Mouse (Mus musculus) embryo, embryonic 9.5 days (tissue): ENCODE results near the gene Ovca2.

Source experiments
- DNase-seq: peaks from one replicate; pipeline ENCODE4 v3.0.0-alpha.2; 2017; ENCODE audit errors: extremely low spot score

Ovca2 gene

DNA sequence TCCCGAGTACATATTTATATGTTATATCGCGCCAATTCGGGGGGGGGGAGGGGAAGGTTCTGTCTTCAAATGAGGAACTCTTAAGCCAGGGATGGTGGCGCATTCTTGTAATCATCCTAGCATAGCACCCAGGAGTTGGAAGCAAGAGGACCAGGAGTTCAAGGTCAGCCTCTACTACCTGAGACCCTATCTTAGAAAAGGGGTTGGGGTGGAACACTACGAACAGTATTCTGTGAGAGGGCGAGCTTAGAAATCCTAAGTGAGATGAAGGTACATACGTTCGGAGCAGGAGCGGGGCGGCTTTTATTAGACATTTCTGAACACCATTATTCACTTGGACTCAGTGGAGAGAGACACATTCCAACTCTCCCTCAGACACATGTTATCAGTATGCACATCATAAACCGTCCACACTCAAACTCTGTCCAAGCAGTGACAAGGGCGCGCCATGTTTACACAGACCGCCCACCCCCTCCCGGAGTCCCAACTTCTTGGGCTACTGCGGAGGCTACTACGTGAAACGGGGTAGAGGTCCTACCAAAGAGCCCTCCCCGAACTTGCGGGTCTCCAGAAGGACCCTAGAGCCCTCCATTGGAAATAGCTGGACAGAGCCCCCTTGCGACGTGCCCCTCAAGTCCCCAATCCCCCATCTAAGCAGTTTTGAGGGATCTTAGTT is 9.1 kb downstream of the Ovca2 start, which contains the start of gene Hic1:
TSS of gene Hic1 (minus strand) at position 115 of the 676 bp plus-strand sequence.
- no peak for DNase-seq

DNA sequence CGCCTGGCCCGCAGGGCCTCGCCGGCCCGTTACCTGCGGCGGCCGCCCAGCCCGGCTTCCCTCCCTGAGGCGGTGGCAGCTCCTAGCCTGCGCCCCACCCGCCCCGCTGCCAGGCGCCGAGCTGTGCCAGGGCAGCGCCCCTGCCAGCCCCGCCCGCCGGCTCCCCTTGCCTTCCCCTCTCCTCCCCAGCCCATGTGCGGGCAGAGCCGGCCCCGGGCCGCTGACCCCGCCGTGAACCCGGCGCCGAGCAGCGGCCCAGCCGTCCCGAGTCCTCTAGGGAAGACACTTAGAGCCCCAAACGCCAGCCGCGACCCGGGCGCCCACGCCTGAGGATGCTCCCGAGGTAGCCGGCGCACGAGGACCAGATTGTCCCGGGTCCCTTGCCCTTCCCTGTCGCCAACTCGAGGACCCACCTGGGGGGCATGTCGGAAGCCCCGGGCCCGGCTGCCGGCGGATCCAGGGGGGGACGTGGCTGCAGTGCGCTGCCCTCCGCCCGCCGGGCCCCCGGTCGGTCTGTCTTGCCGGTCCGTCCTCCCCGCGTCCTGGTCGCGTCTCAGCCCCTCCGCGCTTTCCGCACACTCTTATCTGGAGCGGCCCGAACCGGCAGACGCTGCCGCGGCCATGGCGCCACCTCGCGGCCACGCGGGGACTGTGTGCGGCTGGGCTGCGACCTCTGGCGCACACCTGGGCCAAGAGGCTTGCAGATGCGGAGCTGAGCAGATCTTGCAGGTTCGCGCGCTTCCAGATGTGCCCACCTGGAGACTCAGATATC is 9.9 kb downstream of the Ovca2 start:
- peak; percentile 85 for DNase-seq

DNA sequence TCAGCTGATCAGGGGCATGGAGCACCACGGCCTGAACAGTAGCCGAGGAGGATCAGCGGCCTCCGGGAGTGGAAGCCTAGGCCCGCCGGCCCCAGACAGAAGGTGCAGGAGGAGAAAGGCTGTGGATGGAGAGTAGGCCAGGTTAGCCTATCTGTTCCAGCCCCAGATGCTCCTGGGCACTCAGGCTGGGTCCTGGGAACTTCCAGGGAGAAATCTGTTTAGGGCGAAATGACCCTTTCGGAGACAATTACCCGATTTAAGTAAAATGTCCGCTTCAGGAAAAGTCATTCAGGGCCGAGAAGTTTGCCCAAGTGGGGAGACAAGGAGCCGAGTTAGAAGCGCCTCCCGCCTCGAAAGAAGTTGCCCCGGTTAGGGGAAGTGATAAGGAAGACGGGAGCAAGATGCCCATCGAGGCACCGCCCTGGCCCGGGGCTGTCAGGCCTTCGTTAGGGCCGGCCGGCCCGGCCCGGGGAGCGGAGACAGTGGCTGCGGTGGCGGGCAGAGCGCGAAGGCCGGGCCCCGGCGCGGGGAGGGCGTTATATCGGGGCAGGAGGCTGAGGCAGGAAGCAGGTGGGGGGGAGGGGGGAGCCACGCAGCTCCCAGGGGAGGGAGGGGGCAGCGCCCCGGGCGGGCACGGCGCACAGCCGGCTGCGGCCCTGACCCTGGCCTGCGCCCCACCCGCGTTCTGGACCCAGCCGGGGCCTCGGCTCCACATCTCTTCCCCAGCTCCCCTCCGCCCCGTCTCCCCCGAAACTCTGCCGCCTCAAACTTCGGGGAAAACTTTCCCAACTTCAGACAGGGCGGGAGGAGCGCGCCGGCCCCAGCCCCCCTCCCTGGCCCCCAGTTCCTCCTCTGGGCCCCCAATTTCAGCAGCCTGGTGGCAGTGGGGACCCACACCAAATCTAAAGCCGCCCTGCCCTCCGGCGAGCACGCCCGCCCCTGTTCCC is 10.7 kb downstream of the Ovca2 start:
- DNase-seq, result no peak

DNA sequence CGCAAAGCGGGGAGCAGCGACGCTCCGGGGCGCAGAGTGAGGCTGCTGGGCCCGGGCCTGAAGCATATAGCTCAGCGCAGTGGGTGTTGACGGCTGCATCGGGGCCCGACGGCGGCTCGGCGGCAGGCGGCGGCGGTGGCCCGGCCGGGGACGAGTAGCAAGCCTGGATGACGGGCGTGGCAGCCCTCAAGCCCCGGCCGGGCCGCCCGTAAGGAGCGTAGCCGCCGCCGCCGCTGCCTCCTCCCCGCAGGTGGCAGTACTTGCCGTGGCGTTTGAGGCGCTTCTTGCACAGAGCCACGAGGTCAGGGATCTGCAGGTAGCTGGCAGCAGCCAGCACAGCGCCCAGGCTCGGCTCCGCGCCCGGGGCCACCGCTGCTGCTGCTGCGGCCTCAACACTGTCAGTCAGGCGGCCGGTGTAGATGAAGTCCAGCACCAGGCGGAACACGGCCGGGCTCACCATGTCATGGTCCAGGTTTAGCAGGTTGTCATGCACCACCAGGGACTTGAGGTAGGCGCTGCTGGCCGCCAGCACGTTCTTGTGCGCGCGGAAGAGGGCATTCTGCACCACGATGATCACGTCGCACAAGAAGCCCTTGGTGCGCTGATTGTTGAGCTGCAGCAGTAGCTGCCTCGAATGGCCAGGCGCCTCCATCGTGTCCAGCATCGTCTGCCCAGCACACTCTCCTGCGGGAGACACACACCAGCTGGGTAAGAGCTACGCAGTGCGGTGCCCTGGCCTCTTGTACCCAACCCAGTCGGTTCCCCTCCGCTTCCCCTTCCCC is 11.6 kb downstream of the Ovca2 start:
- peak; percentile 54 for DNase-seq

DNA sequence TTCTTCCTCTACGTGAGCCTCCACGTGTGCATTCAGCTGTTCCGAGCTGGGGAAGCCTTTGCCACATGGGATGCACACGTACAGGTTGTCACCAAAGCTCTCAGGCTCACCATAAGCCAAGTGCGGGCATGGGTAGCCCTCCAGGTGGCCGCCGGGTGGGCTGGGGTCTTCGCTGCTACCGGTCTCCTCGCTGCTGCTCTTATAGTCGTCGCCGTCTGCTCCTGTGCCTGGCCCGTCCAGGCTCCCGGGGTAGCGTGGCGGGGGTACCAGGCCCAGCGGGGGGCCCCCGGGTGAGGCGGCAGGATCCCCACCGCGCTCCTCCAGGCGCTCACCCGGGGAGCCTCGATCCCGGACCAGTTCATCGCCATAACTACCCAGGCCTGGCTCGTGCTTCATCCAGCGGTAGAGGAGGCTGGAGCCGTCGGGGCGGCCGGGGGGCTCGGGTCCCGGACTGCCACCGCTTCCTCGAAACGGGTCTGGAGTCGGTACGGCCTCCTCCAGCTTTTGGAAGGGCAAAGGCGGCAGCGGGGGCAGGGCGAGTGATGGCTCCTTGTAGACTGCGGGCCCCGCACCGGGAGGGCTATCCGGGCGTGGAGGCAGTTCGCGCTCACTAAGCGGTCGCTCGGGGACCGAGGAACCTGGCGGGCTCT is 12.3 kb downstream of the Ovca2 start:
- DNase-seq, result no peak

DNA sequence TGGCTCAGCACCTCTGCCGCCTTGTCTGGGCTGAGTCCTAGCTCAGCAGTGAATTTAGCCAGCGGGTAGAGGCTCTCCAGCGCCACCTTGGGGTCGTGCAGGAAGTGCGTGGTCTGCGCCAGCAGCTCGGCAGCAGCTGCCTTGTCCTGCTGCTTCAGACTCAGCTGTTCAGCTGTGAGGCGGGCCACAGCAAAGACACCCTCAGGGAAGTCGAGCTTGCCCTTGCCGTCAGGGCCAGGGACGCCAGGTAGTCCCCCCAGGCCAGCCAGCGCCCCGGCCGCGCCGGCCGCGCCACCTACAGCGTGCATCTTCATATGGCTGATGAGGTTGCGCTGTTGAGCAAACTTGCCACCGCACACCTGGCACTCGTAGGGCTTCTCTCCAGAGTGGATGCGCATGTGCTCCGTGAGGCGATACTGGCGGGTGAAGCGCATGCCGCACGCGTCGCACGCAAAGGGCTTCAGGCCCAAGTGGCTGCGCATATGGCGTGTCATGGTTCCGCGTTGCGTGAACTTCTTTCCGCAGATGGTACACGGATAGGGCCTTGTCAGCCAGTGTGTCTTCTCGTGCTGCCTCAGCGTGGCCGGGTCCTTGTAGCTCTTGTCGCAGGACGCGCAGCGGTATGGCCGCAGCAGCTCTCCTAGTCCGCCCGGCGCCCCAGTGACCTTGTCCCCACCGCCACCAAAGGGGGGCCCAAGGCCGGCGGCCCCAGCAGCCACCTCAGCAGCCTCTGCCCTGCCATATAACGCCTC is 13.0 kb downstream of the Ovca2 start:
- peak; percentile 61 for DNase-seq

DNA sequence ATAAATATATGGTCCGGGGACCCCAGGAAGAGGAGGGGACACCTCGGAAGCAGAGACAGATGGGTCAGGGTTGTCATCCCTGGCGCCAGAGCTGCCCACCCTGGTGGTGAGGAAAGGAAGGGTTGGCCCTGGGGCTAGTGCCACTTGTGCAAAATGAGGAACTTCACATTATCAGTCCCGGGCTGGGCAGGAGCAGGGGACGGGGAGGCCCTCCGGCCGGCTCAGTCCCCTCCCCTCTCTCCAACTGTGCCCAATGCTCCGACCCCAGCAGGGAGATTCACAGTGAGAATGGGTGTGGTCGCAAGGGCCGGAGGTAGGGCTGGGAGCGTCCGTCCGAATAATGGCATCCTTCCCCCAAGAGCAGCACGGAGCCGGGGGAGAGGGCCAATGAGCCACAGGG is 13.9 kb downstream of the Ovca2 start:
- DNase-seq, result no peak

DNA sequence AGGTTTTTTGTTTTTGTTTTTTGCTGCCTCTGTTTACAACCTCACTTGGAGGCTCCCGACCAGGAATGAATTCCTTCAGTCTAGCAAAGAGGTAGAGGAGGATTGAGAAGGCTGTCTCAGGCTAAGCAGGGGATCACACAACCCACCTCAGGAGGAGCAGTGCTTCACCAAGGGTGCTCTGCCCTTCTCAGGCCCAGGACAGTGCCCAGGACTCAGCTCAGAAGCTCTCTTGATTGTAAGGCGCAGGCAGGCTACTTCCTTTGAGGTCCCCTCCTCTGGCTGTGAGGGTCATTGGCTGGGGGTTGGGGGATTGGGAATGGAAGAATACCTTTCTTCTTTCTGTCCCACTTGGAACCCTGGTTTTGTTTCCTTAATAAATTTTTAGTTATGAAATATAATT is 14.6 kb downstream of the Ovca2 start:
- no peak for DNase-seq

DNA sequence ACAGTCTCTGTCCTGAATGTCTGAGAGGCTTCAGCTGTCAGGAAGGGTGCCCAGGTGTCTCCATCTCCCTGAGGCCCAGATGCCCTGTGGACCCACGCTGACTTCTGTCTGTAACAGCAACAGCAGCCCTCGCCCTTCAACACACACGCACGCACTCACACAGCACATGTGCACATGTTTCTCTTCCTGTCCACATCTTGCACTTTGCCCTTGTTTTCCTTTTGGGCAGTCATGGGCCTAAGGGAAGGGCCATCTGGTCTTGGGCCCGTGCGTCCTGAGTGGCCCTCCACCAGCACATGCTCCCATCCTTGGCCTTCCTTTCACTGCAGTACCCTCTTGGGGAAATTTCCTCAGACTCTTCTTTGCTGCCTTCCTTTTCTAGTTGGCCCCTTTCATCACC is 15.3 kb downstream of the Ovca2 start:
- no peak for DNase-seq

DNA sequence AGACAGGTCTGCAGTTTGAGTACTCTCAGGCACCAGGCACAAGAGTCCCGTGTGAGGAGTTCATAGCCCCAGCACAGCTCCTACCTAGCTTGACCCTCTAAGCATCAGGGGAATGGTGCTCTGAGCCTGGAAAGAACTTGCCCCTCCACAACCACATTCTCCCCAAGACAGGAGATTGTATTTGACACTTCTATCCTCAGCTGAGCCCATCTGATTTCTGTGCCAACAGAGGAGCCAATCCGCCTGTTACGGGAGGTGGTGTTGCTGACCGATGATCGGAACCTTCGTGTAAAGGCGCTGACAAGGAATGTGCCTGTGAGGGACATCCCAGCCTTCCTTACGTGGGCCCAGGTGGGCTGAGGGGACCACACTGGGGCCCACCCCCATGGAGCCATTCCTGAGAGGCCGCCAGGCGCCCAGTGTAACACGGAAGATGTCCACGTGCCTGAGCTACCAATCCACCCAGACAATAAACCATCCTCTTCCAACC is 16.0 kb downstream of the Ovca2 start:
- DNase-seq, result no peak

DNA sequence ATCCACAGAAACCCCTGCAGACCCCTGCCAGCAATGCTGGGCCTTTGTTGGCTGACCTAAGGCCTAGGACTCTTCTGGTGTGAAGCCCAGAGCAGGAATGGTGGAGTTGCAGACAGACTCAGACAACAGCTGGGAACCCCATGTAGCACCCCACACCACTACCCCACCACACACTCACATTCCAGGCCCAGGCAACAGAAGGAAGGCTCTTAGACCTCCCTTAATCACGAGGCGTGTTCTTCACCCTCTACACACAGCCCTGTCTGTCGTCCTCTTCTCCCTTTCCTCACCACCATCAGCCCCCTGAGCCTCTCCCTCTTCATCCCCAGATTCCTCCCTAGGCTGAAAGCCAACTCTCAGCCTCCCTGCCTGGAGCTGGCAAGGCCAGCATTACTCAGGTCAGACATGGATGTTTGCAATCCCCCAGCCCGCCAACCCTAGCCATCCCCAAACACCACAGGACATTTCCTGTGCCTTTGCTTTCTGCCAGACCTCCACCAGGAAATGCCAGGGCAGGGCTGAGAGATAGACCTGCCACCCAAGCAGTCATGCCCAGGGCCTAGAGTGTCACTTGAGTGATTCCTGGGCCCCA is 17.1 kb downstream of the Ovca2 start:
- no peak for DNase-seq

DNA sequence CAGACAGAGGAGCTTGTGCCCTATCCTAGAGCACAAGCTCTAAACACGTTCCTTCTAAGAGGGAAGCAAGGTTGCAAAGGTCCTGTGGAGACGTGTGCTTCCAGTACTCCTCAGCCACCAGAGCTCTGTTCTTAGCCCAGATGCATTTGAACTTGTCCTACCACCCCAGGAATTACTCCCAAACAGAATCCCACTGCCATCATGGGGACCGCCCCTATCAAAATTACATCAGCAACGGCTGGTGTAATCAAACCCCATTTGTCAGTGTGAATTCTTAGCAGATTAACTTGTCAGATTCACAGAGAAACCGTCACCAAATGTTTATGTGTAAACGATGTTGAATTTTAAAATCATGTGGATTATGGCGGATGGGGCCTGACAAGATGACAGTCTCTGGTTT is 17.7 kb downstream of the Ovca2 start:
- no peak for DNase-seq

DNA sequence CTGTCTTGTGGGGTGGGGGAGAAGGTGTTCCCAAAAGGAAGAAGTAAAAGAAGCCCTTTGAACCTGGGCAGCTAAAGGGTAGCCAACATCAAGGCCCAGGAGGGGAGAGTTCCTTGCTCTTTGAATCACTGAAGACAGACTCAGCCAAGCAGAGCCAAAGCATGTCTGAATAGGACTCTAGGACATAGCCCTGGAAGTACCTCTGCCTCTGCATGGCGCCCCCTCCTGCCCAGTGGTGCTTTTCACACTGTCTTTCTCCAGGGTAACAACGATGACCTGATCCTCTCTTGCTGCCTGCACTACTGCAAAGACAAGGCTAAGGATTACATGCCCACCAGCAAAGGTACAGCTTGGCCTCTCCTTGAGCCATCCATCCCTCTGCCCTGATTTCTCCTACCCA is 19.1 kb downstream of the Ovca2 start:
- no peak for DNase-seq

DNA sequence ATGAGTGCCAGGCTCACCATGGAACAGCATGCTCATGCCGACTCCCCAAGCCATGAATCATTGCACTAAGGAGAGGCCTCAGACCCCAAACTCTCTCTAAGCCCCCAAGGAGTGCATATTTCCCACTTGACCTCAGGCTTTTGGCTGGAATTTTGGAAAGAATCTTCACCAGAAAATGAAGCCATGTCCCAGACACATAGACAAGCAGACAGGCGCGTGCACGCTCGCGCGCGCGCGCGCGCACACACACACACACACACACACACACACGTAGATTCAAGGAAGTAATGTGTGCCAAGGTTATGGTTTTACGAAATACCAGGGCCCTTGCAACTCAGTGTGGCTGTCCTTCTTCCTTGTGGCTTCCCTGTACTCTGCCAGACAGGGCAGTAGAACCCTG is 20.2 kb downstream of the Ovca2 start:
- no peak for DNase-seq

DNA sequence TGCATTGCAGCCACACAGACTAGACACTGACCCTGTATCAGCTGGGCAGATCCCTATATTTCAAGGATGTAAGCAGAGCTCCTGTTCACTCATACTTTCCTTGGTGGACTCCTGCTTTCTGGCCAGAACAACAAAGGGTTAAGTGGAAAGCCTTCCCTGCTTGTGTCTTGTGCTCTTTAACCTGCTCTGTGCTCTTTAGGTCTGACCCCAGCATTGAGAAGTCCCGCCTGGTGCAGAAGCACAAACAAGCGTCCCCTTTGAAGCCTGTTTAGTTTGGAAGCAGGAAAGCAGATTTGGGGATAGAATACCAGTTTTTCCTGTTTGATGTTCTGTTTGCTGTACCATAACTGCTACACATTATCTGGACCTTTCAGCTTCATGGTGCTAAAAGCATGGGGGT is 20.7 kb downstream of the Ovca2 start:
- DNase-seq, result no peak

DNA sequence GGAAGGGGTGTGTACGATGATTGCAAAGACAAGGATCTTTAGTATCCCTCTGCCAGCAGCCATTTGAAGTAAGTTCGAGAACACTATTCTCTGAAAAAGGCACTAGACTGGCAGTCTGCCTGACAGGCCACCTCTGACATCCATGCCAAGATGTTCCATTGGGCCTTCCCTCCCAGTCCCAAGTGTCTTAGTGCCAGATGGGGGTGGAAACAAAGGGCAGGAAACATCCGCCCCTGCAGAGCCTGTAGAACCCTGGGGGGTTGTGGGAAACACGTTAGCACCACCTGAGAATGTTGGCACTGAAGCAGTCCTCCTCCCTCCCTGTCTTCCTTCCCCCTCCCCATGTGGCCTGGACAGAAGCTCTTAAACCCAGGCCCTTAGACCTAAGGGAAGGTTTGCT is 21.6 kb downstream of the Ovca2 start:
- no peak for DNase-seq

DNA sequence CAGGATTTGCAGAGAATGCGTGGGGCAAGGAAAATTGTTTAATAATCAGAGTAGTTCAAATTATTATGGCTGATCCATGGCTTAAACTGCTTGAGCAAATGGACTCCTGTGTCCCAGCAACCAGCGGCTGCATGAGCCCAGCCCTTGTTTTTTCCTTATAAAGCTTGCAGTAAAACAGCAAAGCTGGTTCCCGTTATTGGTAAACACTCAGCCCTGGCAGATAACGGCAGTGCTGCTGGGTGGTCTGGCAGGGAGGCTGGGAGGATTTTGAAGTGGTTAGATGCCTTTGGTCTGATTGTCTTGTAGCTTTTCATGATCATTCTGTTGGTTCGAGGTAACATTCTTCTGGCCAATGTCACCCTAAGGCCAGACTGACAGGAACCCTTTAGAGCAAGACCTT is 22.2 kb downstream of the Ovca2 start:
- no peak for DNase-seq

DNA sequence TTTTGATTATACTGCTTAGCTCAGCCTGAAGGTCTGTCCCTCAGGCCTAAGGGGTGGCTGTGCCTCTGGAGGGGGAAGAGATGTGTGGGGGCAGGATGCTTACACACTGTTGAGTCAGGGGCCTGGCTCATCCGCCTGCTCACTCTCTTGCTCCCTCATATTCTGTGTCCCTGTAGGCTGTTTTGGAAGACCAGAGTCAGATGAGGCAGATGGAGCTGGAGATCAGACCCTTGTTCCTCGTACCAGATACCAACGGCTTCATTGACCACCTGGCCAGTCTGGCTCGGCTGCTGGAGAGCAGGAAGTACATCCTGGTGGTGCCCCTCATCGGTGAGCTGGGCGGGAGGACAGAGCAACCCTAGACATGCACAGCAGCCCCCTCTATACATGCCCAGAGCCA is 22.6 kb downstream of the Ovca2 start:
- DNase-seq, result no peak

DNA sequence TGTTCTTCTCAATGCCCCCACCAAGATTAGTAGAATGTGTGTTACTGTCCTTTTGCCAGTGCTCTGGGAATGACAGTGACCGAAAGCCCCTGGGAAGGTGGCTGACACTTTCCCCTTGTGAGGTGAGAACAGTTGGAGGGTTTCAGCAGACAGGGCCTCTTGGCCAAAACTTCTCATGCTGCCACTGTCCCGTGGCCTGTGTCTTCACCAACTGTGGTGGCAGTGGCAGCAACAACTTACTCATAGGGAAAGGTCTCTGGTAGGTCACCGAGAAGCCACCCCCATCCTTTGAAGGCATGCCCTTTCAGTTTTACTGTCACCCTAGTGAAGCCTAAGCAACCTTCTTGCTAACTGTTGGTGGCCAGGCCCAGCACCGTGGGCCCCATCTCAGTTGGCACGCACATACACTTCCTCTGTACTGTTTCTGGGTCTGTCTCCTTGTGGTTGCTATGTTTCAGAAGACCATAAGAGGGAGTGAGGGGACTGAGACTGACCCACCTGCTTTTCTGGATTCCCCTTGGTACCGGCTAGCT is 24.5 kb downstream of the Ovca2 start:
- DNase-seq, result no peak
